In the genomic region with DNA sequence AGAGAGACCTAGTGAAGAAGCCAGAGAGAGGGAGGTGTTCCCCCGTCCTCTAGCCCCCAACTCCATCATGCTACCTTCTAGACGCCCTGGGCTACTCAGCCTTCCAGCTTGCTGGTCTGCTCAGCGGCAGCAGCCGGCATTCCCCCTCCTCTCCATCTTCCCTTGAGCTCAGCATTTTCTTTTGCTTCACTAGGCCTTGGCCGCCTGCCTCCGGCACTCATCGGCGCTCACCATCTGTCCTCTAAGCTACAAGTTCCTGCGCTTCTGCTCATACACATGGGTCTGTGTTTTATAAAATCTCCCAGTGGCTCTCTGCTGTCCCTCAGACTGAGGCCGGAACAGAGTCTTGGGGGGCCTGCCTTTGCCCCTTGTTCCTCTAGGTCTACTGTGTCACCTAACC, we compare ENCODE assay signal across 9 mouse cellular contexts. TPM values are rescaled to one million over a fixed set of nuclear protein-coding genes. Genes with fewer than 3 reads are reported as not detected.
DNase-seq lines count a peak whose midpoint lies in the region; ATAC-seq and TF ChIP-seq lines count a peak whose summit lies in the region.
"Had no signal": no experiment of that assay in that cellular context is flagged by ENCODE, and none has a peak within 500 bp of the region (broad histone marks: within the 10 kb centered on the region; RNA-seq: fewer than 3 reads in every experiment).

No protein-coding gene starts in this region.

- intact Hi-C loops in left cerebral cortex, adult 2 months (cut with DNase I), result loop anchor here (2.0 kb wide), 1 partner anchor 64 kb away; no protein-coding TSS in a partner anchor

- TF ChIP-seq CTCF in lung, adult 2 months (IDR thresholded peaks at IDR 0.05; ENCODE audit: insufficient read depth, low read length), result no peak
- no peak for TF ChIP-seq CTCF in left cerebral cortex, adult 2 months (IDR thresholded peaks at IDR 0.05)

- no peak overlapping the region; the same call in 1 of the 2 replicates for H3K9ac ChIP-seq in lung, embryonic 16.5 days (ENCODE audit: low read length)
- H3K9ac ChIP-seq in forebrain, embryonic 12.5 days, result no peak overlapping the region; the same call in 1 of the 2 replicates
- no peak overlapping the region for H3K9ac ChIP-seq in kidney, embryonic 14.5 days (ENCODE audit: low read depth, low read length)

- WGBS in lung, embryonic 16.5 days, result 53% methylated on average over 10 of the region's 10 CpGs
- 73% methylated on average over 10 of the region's 10 CpGs for WGBS in lung, adult 2 months
- 40% methylated on average over 10 of the region's 10 CpGs for WGBS in forebrain, embryonic 12.5 days
- 62% methylated on average over 10 of the region's 10 CpGs for WGBS in kidney, embryonic 14.5 days

- no peak for TF ChIP-seq POLR2A in lung, adult 2 months (IDR thresholded peaks at IDR 0.05; ENCODE audit: borderline replicate concordance, extremely low read depth, low read depth, low read length)

- no peaks in the 10 kb centered on the region for H3K36me3 ChIP-seq in lung, embryonic 16.5 days (ENCODE audit: control insufficient read depth, insufficient read depth, low read length)
- no peaks in the 10 kb centered on the region for H3K36me3 ChIP-seq in forebrain, embryonic 12.5 days (replicated peaks)
- H3K36me3 ChIP-seq in kidney, embryonic 14.5 days (ENCODE audit: control insufficient read depth, insufficient read depth, low read length), result no peaks in the 10 kb centered on the region

- ATAC-seq in lung, embryonic 16.5 days (ENCODE audit: low read depth), result no peak
- peak; percentile 9; the same call in 1 of the 2 replicates for ATAC-seq in forebrain, embryonic 12.5 days (ENCODE audit: low FRiP score)
- no peak for ATAC-seq in megakaryocyte progenitor cell, adult 5-6 weeks (replicated peaks; ENCODE audit: poor library complexity)
- no peak for ATAC-seq in kidney, embryonic 14.5 days (ENCODE audit: low FRiP score, low TSS enrichment)

- 0 out of 2 replicates have a peak overlapping the region, but pooled peaks have one; percentile 24 for H3K27ac ChIP-seq in lung, embryonic 16.5 days (ENCODE audit: low read length)
- peak overlapping the region; percentile 76 for H3K27ac ChIP-seq in forebrain, embryonic 12.5 days
- H3K27ac ChIP-seq in left cerebral cortex, adult 2 months, result peak overlapping the region; percentile 87
- no peak overlapping the region for H3K27ac ChIP-seq in kidney, embryonic 14.5 days (ENCODE audit: low read depth, low read length)
- H3K27ac ChIP-seq: macrophage had no signal

- H3K9me3 ChIP-seq in lung, embryonic 16.5 days (ENCODE audit: control insufficient read depth, low read length), result no peaks in the 10 kb centered on the region
- no peaks in the 10 kb centered on the region for H3K9me3 ChIP-seq in forebrain, embryonic 12.5 days
- H3K9me3 ChIP-seq in kidney, embryonic 14.5 days (ENCODE audit: control insufficient read depth, low read length), result no peaks in the 10 kb centered on the region

- no peaks in the 10 kb centered on the region for H3K27me3 ChIP-seq in lung, embryonic 16.5 days (ENCODE audit: control insufficient read depth, insufficient read depth, low read depth, low read length)
- H3K27me3 ChIP-seq in forebrain, embryonic 12.5 days, result no peaks in the 10 kb centered on the region; the same call in 1 of the 2 replicates
- no peaks in the 10 kb centered on the region for H3K27me3 ChIP-seq in kidney, embryonic 14.5 days (ENCODE audit: control insufficient read depth, insufficient read depth, low read length)

- DNase-seq in lung, adult 2 months, result no peak
- DNase-seq in left cerebral cortex, adult 2 months (ENCODE audit: extremely low spot score in 1 of 2, low spot score in 2 of 2), result peak; percentile 66 to 77
- DNase-seq in right cerebral cortex, adult 18-20 months, result peak; percentile 90
- DNase-seq in spleen, postnatal 10 days (ENCODE audit: low spot score in 2 of 2), result no peak

- H3K4me1 ChIP-seq in lung, embryonic 16.5 days (replicated peaks; ENCODE audit: control insufficient read depth, insufficient read depth, low read length), result peaks cover 21% of the 10 kb centered on the region
- peaks cover 3% of the 10 kb centered on the region for H3K4me1 ChIP-seq in lung, adult 2 months (ENCODE audit: control insufficient read depth, insufficient read depth, low read length)
- peaks cover 60% of the 10 kb centered on the region for H3K4me1 ChIP-seq in forebrain, embryonic 12.5 days
- H3K4me1 ChIP-seq in kidney, embryonic 14.5 days (ENCODE audit: control insufficient read depth, insufficient read depth, low read length), result 0 out of 2 replicates have a peak, but pooled peaks cover 2% of the 10 kb centered on the region

- no peak overlapping the region for H3K4me2 ChIP-seq in lung, embryonic 16.5 days (ENCODE audit: low read depth, low read length)
- no peak overlapping the region for H3K4me2 ChIP-seq in forebrain, embryonic 12.5 days
- H3K4me2 ChIP-seq in kidney, embryonic 14.5 days (replicated peaks; ENCODE audit: low read depth, low read length), result no peak overlapping the region

- no peak overlapping the region for H3K4me3 ChIP-seq in lung, embryonic 16.5 days (ENCODE audit: low read length)
- H3K4me3 ChIP-seq in lung, adult 2 months (replicated peaks; ENCODE audit: extremely low read depth, low read depth, low read length), result no peak overlapping the region
- H3K4me3 ChIP-seq in forebrain, embryonic 12.5 days (replicated peaks), result no peak overlapping the region
- H3K4me3 ChIP-seq in left cerebral cortex, adult 2 months, result no peak overlapping the region
- no peak overlapping the region for H3K4me3 ChIP-seq in kidney, embryonic 14.5 days (ENCODE audit: low read length)

RNA-seq across cellular contexts. Expression of gene Coro2b, which starts 3.9 kb away (rescaled TPM):
- 21.6 and 24.6 TPM in 2 replicates for polyA plus RNA-seq in lung, embryonic 16.5 days (2015; fragmentation: Nextera tagmentation; extraction: Ambion mirVana)
- polyA plus RNA-seq in lung, adult 2 months (2012; rRNA removed), result 48.8 and 51.9 TPM in 2 replicates
- polyA plus RNA-seq in forebrain, embryonic 12.5 days (2016; fragmentation: Nextera tagmentation; extraction: Ambion mirVana), result 37.6 and 38.1 TPM in 2 replicates
- total RNA-seq in left cerebral cortex, adult 2 months (2021), result 100 to 1,000 TPM; 178 to 185 TPM
- total RNA-seq in megakaryocyte progenitor cell, adult 5-6 weeks (2015), result 0.10 and 0.30 TPM in 2 replicates
- not detected in 2 replicates for total RNA-seq in megakaryocyte progenitor cell, adult 5-6 weeks (2017)
- polyA plus RNA-seq in kidney, embryonic 14.5 days (2014; fragmentation: Nextera tagmentation; extraction: Ambion mirVana), result 9.3 and 16.5 TPM in 2 replicates

Comparison
In these comparisons a context has a peak if more than half of its experiments do, and no peak if none do; other contexts are left out.
1. DNase-seq: peak in left cerebral cortex, adult 2 months (2 of 2) and right cerebral cortex, adult 18-20 months (single experiment); none in lung, adult 2 months (single experiment) and spleen, postnatal 10 days (0 of 2).